Mouse (Mus musculus) heart, postnatal 10 days (tissue): ENCODE results near the gene Gm5662. TPM values are rescaled to one million over a fixed set of nuclear protein-coding genes. Genes with fewer than 3 reads are reported as not detected.
"Not testable (repeated sequence)": the region's sequence is repeated elsewhere in the genome, so short reads cannot be mapped to it uniquely, and the experiment has no call there.

ENCODE experiments used
- DNase-seq, 2 experiments: peaks; one replicate each; pipeline ENCODE4 v3.0.0; 2021
- intact Hi-C: fragments of 180-260 bp; cut with DNase I; formaldehyde crosslinking; loops from one replicate; pipeline ENCODE4 v1.15.1; 2025
- total RNA-seq, 2 experiments: library from RNA; stranded (reverse); gene quantifications; 2 replicates each; pipeline ENCODE4 v1.2.3; 2021

Gm5662 gene
- not detected for total RNA-seq

GRCm38 (mm10) chr12:88274400-88274799 is at the start of gene Gm5662:
TSS of gene Gm5662 (minus strand) at chr12:88274500.
- intact Hi-C loops, DNase-seq: not testable (repeated sequence)

GRCm38 (mm10) chr12:88323926-88324325 is 49.6 kb upstream of the Gm5662 start, which contains the start of gene Gm5039:
TSS of gene Gm5039 (minus strand) at chr12:88324026.
- DNase-seq, intact Hi-C loops: not testable (repeated sequence)

- intact Hi-C loops, result no loop called here
- DNase-seq, result no peak
Observed at GRCm38 (mm10) chr12:88314556-88314955, 40.3 kb upstream of the Gm5662 start.

- intact Hi-C loops, DNase-seq: not testable (repeated sequence)
Observed at GRCm38 (mm10) chr12:88297171-88297570, 22.9 kb upstream of the Gm5662 start.

GRCm38 (mm10) chr12:88293082-88293481 is 18.8 kb upstream of the Gm5662 start:
- intact Hi-C loops, DNase-seq: not testable (repeated sequence)

GRCm38 (mm10) chr12:88285224-88285623 is 10.9 kb upstream of the Gm5662 start:
- DNase-seq, intact Hi-C loops: not testable (repeated sequence)

GRCm38 (mm10) chr12:88257241-88257640 is 17.1 kb downstream of the Gm5662 start:
- intact Hi-C loops, result no loop called here
- no peak for DNase-seq

GRCm38 (mm10) chr12:88255917-88256316 is 18.4 kb downstream of the Gm5662 start:
- DNase-seq, intact Hi-C loops: not testable (repeated sequence)

GRCm38 (mm10) chr12:88250000-88250399 is 24.3 kb downstream of the Gm5662 start, which contains the start of gene Gm8332:
TSS of gene Gm8332 (minus strand) at chr12:88250100.
- DNase-seq, intact Hi-C loops: not testable (repeated sequence)

- intact Hi-C loops, DNase-seq: not testable (repeated sequence)
Observed at GRCm38 (mm10) chr12:88245786-88246185, 28.5 kb downstream of the Gm5662 start.

GRCm38 (mm10) chr12:88242940-88243339 is 31.4 kb downstream of the Gm5662 start:
- intact Hi-C loops, DNase-seq: not testable (repeated sequence)

Other genes with a start within 250 kb of the Gm5662 start
- gene Gm2056, start 247.5 kb downstream of the Gm5662 start, total RNA-seq, result not detected
- gene Gm16368, start 190.8 kb downstream of the Gm5662 start, total RNA-seq, result not detected
- gene Gm10436, start 92.4 kb downstream of the Gm5662 start, total RNA-seq, result not detected
- not detected for gene Gm8332, start 24.4 kb downstream of the Gm5662 start, total RNA-seq
- gene Gm5039, start 49.5 kb upstream of the Gm5662 start, total RNA-seq, result not detected
- 10 to 100 TPM; 22.7 to 25.6 TPM for gene Adck1, start 86.1 kb upstream of the Gm5662 start, total RNA-seq